Mouse (Mus musculus) forebrain, embryonic 11.5 days (tissue): ENCODE data around the gene Cadm4. TPM values are rescaled to one million over a fixed set of nuclear protein-coding genes. Genes with fewer than 3 reads are reported as not detected.

Experiments used
- ATAC-seq: fragments of 200-750 bp; cut with Nextera tagmentation; replicated peaks from 2 replicates; pipeline ENCODE4 v1.8.0; 2017; ENCODE audit warnings: moderate TSS enrichment; ENCODE audit not compliant: low FRiP score
- DNase-seq: peaks from one replicate; pipeline ENCODE4 v3.0.0-alpha.2; 2017; ENCODE audit warnings: low spot score
- H3K27ac ChIP-seq: fragments of 300-500 bp; sonication (generic); 2 replicates; pipeline ENCODE4 v1.5.1; 2014; ENCODE audit warnings: low read depth, low read length
- H3K27me3 ChIP-seq: fragments of 300-500 bp; sonication (generic); 2 replicates; pipeline ENCODE4 v1.6.1; 2014; ENCODE audit warnings: mild to moderate bottlenecking, low read length, mixed read lengths; ENCODE audit not compliant: control insufficient read depth, insufficient read depth
- H3K36me3 ChIP-seq: fragments of 300-500 bp; sonication (generic); 2 replicates; pipeline ENCODE4 v1.6.1; 2014; ENCODE audit warnings: mild to moderate bottlenecking, low read length, moderate library complexity, mixed read lengths; ENCODE audit not compliant: control insufficient read depth, insufficient read depth
- H3K4me1 ChIP-seq: fragments of 300-500 bp; sonication (generic); replicated peaks from 2 replicates; pipeline ENCODE4 v1.6.1; 2014; ENCODE audit warnings: low read length, mixed read lengths; ENCODE audit not compliant: control insufficient read depth, insufficient read depth
- H3K4me2 ChIP-seq: fragments of 300-500 bp; sonication (generic); 2 replicates; pipeline ENCODE4 v1.6.1; 2014; ENCODE audit warnings: low read depth, mild to moderate bottlenecking, low read length, moderate library complexity, mixed read lengths; ENCODE audit not compliant: severe bottlenecking
- H3K4me3 ChIP-seq: fragments of 300-500 bp; sonication (generic); 2 replicates; pipeline ENCODE4 v1.5.1; 2014; ENCODE audit warnings: low read depth, low read length
- H3K9ac ChIP-seq: fragments of 300-500 bp; sonication (generic); 2 replicates; pipeline ENCODE4 v1.6.1; 2014; ENCODE audit warnings: low read length
- H3K9me3 ChIP-seq: fragments of 300-500 bp; sonication (generic); 2 replicates; pipeline ENCODE4 v1.6.1; 2016; ENCODE audit warnings: low read length, mixed read lengths; ENCODE audit not compliant: control insufficient read depth
- WGBS: fragments of 180-500 bp; shearing (Covaris S2); extraction: QIAGEN DNeasy Blood & Tissue Kit; methylation state at CpG from one replicate; pipeline ENCODE4 v1.1.7; 2014; 5-methylcytosine and 5-hydroxymethylcytosine counted together
- polyA plus RNA-seq: library from polyadenylated mRNA; unstranded; fragments of >200 nt; fragmentation: Nextera tagmentation; extraction: Ambion mirVana; gene quantifications from 2 replicates; pipeline ENCODE4 v1.2.1, GENCODE M21; 2014

Gene Cadm4
- polyA plus RNA-seq, 1 experiment from 2014 or later, result 7.1 TPM

- Histone ChIP-seq H3K4me3 (no peak overlapping the region), H3K27me3 (no peaks in the 10 kb centered on the region), H3K4me1 (peaks cover 3% of the 10 kb centered on the region; the same call in 1 of the 2 replicates), H3K9me3 (no peaks in the 10 kb centered on the region), H3K27ac (no peak overlapping the region), H3K36me3 (no peaks in the 10 kb centered on the region), H3K9ac (no peak overlapping the region), H3K4me2 (no peak overlapping the region)
- WGBS, result 81% methylated on average over 6 of the region's 6 CpGs
- ATAC-seq (no peak), DNase-seq (no peak)
Measured at GRCm38 (mm10) chr7:24524978-24525377, 43.2 kb downstream of the Cadm4 start.

- 90% methylated on average over 12 of the region's 12 CpGs for WGBS
- Histone ChIP-seq H3K9me3 (no peaks in the 10 kb centered on the region), H3K4me2 (no peak overlapping the region), H3K36me3 (no peaks in the 10 kb centered on the region), H3K27me3 (no peaks in the 10 kb centered on the region), H3K4me1 (peaks cover 3% of the 10 kb centered on the region; the same call in 1 of the 2 replicates), H3K27ac (no peak overlapping the region), H3K9ac (no peak overlapping the region), H3K4me3 (no peak overlapping the region)
- DNase-seq (no peak), ATAC-seq (no peak)
Measured at GRCm38 (mm10) chr7:24525686-24526420, 44.0 kb downstream of the Cadm4 start.

- Histone ChIP-seq H3K36me3 (no peaks in the 10 kb centered on the region), H3K4me2 (no peak overlapping the region), H3K27me3 (peaks cover 9% of the 10 kb centered on the region), H3K9ac (no peak overlapping the region), H3K4me3 (no peak overlapping the region), H3K9me3 (no peaks in the 10 kb centered on the region), H3K27ac (no peak overlapping the region), H3K4me1 (peaks cover 11% of the 10 kb centered on the region)
- 92% methylated on average over 11 of the region's 11 CpGs for WGBS
- no peak for DNase-seq
- no peak for ATAC-seq
Measured at GRCm38 (mm10) chr7:24528861-24529260, 47.0 kb downstream of the Cadm4 start.

- H3K27me3 ChIP-seq, result peaks cover 14% of the 10 kb centered on the region
- H3K4me2 ChIP-seq, result peak overlapping the region; percentile 90
- WGBS, result 67% methylated on average over 11 of the region's 11 CpGs
- H3K4me3 ChIP-seq, result peak overlapping the region; percentile 47
- ATAC-seq (no peak), DNase-seq (no peak)
- H3K9ac ChIP-seq, result peak overlapping the region; percentile 91
- peaks cover 13% of the 10 kb centered on the region for H3K4me1 ChIP-seq
- H3K36me3 ChIP-seq, result no peaks in the 10 kb centered on the region
- no peak overlapping the region for H3K27ac ChIP-seq
- no peaks in the 10 kb centered on the region for H3K9me3 ChIP-seq
Measured at GRCm38 (mm10) chr7:24529580-24529979, 47.8 kb downstream of the Cadm4 start.

- under 1% methylated on average over 44 of the region's 44 CpGs for WGBS
Measured at GRCm38 (mm10) chr7:24530062-24530931, 48.5 kb downstream of the Cadm4 start, which contains the start of gene Irgq. Irgq (plus strand) TSS chr7:24530689.

GRCm38 (mm10) chr7:24531211-24531971, 49.6 kb downstream of the Cadm4 start:
- Histone ChIP-seq H3K4me3 (peak overlapping the region; percentile 47), H3K9me3 (no peaks in the 10 kb centered on the region), H3K27ac (peak overlapping the region; percentile 66), H3K27me3 (peaks cover 16% of the 10 kb centered on the region), H3K36me3 (no peaks in the 10 kb centered on the region), H3K4me1 (peaks cover 13% of the 10 kb centered on the region), H3K4me2 (peak overlapping the region; percentile 90), H3K9ac (peak overlapping the region; percentile 91)
- WGBS, result under 1% methylated on average over 43 of the region's 43 CpGs
- ATAC-seq (peak; percentile 69), DNase-seq (peak; percentile 87)

More at GRCm38 (mm10) chr7:24530062-24530931, 48.5 kb downstream of the Cadm4 start, which contains the start of gene Irgq:
- peak within 1 kb of the TSS; percentile 66 for H3K27ac ChIP-seq
- DNase-seq (peak; percentile 99), ATAC-seq (peak; percentile 93)
- H3K36me3 ChIP-seq, result no peaks in the 10 kb centered on the region
- peak within 1 kb of the TSS; percentile 47 for H3K4me3 ChIP-seq
- peaks cover 13% of the 10 kb centered on the region for H3K4me1 ChIP-seq
- peak within 1 kb of the TSS; percentile 91 for H3K9ac ChIP-seq
- peak within 1 kb of the TSS; percentile 90 for H3K4me2 ChIP-seq
- H3K9me3 ChIP-seq, result no peaks in the 10 kb centered on the region
- H3K27me3 ChIP-seq, result peaks cover 16% of the 10 kb centered on the region

- DNase-seq (no peak), ATAC-seq (no peak)
- peaks cover 13% of the 10 kb centered on the region for H3K4me1 ChIP-seq
- no peak overlapping the region for H3K4me2 ChIP-seq
- H3K9ac ChIP-seq, result no peak overlapping the region
- 54% methylated on average over 28 of the region's 28 CpGs for WGBS
- H3K9me3 ChIP-seq, result no peaks in the 10 kb centered on the region
- peaks cover 16% of the 10 kb centered on the region for H3K27me3 ChIP-seq
- no peak overlapping the region for H3K27ac ChIP-seq
- no peak overlapping the region for H3K4me3 ChIP-seq
- H3K36me3 ChIP-seq, result no peaks in the 10 kb centered on the region
Measured at GRCm38 (mm10) chr7:24533031-24533571, 51.3 kb downstream of the Cadm4 start.

GRCm38 (mm10) chr7:24533806-24534205, 52.0 kb downstream of the Cadm4 start:
- H3K27ac ChIP-seq, result no peak overlapping the region
- peaks cover 13% of the 10 kb centered on the region for H3K4me1 ChIP-seq
- H3K27me3 ChIP-seq, result peaks cover 16% of the 10 kb centered on the region
- 16% methylated on average over 37 of the region's 42 CpGs for WGBS
- no peak overlapping the region for H3K9ac ChIP-seq
- 0 out of 2 replicates have a peak overlapping the region, but pooled peaks have one; percentile 9 for H3K4me3 ChIP-seq
- H3K9me3 ChIP-seq, result no peaks in the 10 kb centered on the region
- H3K36me3 ChIP-seq, result no peaks in the 10 kb centered on the region
- 0 out of 2 replicates have a peak overlapping the region, but pooled peaks have one; percentile 15 for H3K4me2 ChIP-seq
- peak; percentile 65 for DNase-seq
- no peak for ATAC-seq
